ENCODE assay signal across 28 mouse cellular contexts in genomic region chr2:28848879-28849278, GRCm38 (mm10).
"Had no signal": no experiment of that assay in that cellular context is flagged by ENCODE, and none has a peak within 500 bp of the region (broad histone marks: within the 10 kb centered on the region; RNA-seq: fewer than 3 reads in every experiment).

No protein-coding gene starts in this region.

- H3K27me3 ChIP-seq: embryonic facial prominence, embryonic 12.5 days; embryonic facial prominence, embryonic 13.5 days; embryonic facial prominence, embryonic 15.5 days; forebrain, embryonic 12.5 days; forebrain, embryonic 13.5 days; forebrain, embryonic 15.5 days had no signal

- H3K9me3 ChIP-seq: embryonic facial prominence, embryonic 10.5 days; embryonic facial prominence, embryonic 12.5 days; embryonic facial prominence, embryonic 13.5 days; embryonic facial prominence, embryonic 15.5 days; forebrain, embryonic 10.5 days; forebrain, embryonic 12.5 days; forebrain, embryonic 13.5 days; forebrain, embryonic 15.5 days had no signal

- H3K9ac ChIP-seq: embryonic facial prominence, embryonic 12.5 days; embryonic facial prominence, embryonic 13.5 days; embryonic facial prominence, embryonic 15.5 days; forebrain, embryonic 12.5 days; forebrain, embryonic 13.5 days; forebrain, embryonic 15.5 days; forebrain, postnatal 0 days had no signal

- ATAC-seq: forebrain, embryonic 13.5 days; forebrain, embryonic 14.5 days; forebrain, embryonic 15.5 days; forebrain, embryonic 16.5 days; forebrain, postnatal 0 days had no signal

- H3K4me2 ChIP-seq: embryonic facial prominence, embryonic 12.5 days; embryonic facial prominence, embryonic 13.5 days; embryonic facial prominence, embryonic 15.5 days; forebrain, embryonic 12.5 days; forebrain, embryonic 13.5 days; forebrain, embryonic 15.5 days had no signal

- DNase-seq: cerebellum, adult 18-20 months; cerebellum, adult 2 months; cerebellum, adult 8-10 months; cerebellum, adult 9-10 months; cerebellum, adult 9-11 months; cerebellum, postnatal 10 days; cerebellum, postnatal 14 days; cerebellum, postnatal 25 days; cerebellum, postnatal 36 days; embryo, embryonic 11 days; forebrain, postnatal 0 days; gastrocnemius, adult 2 months; gastrocnemius, postnatal 10 days; gastrocnemius, postnatal 14 days; gastrocnemius, postnatal 25 days; gastrocnemius, postnatal 36 days; heart, adult 11 months had no signal

- H3K27ac ChIP-seq: embryonic facial prominence, embryonic 10.5 days; embryonic facial prominence, embryonic 12.5 days; embryonic facial prominence, embryonic 13.5 days; embryonic facial prominence, embryonic 15.5 days; forebrain, embryonic 10.5 days; forebrain, embryonic 12.5 days; forebrain, embryonic 13.5 days; forebrain, embryonic 15.5 days; gastrocnemius, adult 2 months had no signal

- H3K4me1 ChIP-seq: embryonic facial prominence, embryonic 10.5 days; embryonic facial prominence, embryonic 12.5 days; embryonic facial prominence, embryonic 15.5 days; forebrain, embryonic 10.5 days; forebrain, embryonic 12.5 days; forebrain, embryonic 13.5 days; forebrain, embryonic 15.5 days had no signal

- H3K4me3 ChIP-seq: embryonic facial prominence, embryonic 10.5 days; embryonic facial prominence, embryonic 12.5 days; embryonic facial prominence, embryonic 13.5 days; embryonic facial prominence, embryonic 15.5 days; erythroblast, embryonic 14.5 days; forebrain, embryonic 10.5 days; forebrain, embryonic 12.5 days; forebrain, embryonic 13.5 days; forebrain, embryonic 15.5 days; gastrocnemius, adult 2 months had no signal
